Comparison of ENCODE assay signal across 15 mouse cellular contexts in the genomic region with DNA sequence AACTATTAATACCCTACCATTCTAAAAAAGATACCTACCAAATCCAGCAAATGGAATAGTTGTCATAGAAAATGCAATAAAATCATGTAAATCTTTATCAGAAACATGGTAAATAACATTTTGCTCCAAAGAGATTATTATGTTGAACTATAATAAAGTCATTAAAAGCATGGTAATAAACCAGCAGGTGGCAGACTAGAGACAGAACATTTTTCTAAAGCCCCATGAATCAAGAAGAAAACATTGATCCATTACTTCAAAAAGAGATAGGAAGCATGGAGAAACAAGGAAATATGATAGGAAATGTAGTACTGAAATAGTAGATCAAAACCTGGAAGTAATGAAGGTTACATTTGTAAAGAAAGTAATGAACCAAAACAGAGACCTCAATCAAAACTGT.
DNase-seq lines count a peak whose midpoint lies in the region; ATAC-seq and TF ChIP-seq lines count a peak whose summit lies in the region.
"Had no signal": no experiment of that assay in that cellular context is flagged by ENCODE, and none has a peak within 500 bp of the region (broad histone marks: within the 10 kb centered on the region; RNA-seq: fewer than 3 reads in every experiment).

No protein-coding gene starts in this region.

- H3K27me3 ChIP-seq in forebrain, postnatal 0 days (ENCODE audit: insufficient read depth, low read length), result no peaks in the 10 kb centered on the region
- H3K27me3 ChIP-seq in forebrain, embryonic 12.5 days, result no peaks in the 10 kb centered on the region
- no peaks in the 10 kb centered on the region for H3K27me3 ChIP-seq in limb, embryonic 14.5 days (ENCODE audit: control insufficient read depth, insufficient read depth, low read length)
- H3K27me3 ChIP-seq in limb, embryonic 10.5 days (ENCODE audit: low read depth, poor library complexity, severe bottlenecking), result no peaks in the 10 kb centered on the region
- no peaks in the 10 kb centered on the region for H3K27me3 ChIP-seq in liver, embryonic 12.5 days (replicated peaks)
- no peaks in the 10 kb centered on the region for H3K27me3 ChIP-seq in neural tube, embryonic 15.5 days (replicated peaks)
- H3K27me3 ChIP-seq: heart, embryonic 15.5 days had no signal

- no peak overlapping the region for H3K9ac ChIP-seq in forebrain, postnatal 0 days
- H3K9ac ChIP-seq in forebrain, embryonic 12.5 days, result no peak overlapping the region
- H3K9ac ChIP-seq in limb, embryonic 14.5 days (ENCODE audit: low read depth, low read length, severe bottlenecking), result no peak overlapping the region
- H3K9ac ChIP-seq in liver, embryonic 12.5 days, result no peak overlapping the region
- no peak overlapping the region for H3K9ac ChIP-seq in neural tube, embryonic 15.5 days (replicated peaks)
- H3K9ac ChIP-seq: heart, embryonic 15.5 days had no signal

- no peak for DNase-seq in forebrain, postnatal 0 days
- peak; percentile 17 for DNase-seq in limb, embryonic 14.5 days (ENCODE audit: low spot score)
- DNase-seq in limb, embryonic 10.5 days (ENCODE audit: low spot score), result no peak
- DNase-seq in MEL-GATA-1-ER (ENCODE audit: extremely low read depth, low read depth), result peak; percentile 3
- peak; percentile 2 for DNase-seq in fibroblast of lung, adult 2 months (ENCODE audit: low read depth)
- DNase-seq: adrenal gland, adult 2 months; cerebellum, postnatal 25 days; right cerebral cortex, postnatal 25 days; thymus, adult 2 months had no signal

- H3K9me3 ChIP-seq in forebrain, postnatal 0 days (ENCODE audit: low read length), result no peaks in the 10 kb centered on the region
- no peaks in the 10 kb centered on the region for H3K9me3 ChIP-seq in forebrain, embryonic 12.5 days
- no peaks in the 10 kb centered on the region for H3K9me3 ChIP-seq in limb, embryonic 14.5 days (ENCODE audit: control insufficient read depth, low read length)
- no peaks in the 10 kb centered on the region for H3K9me3 ChIP-seq in limb, embryonic 10.5 days (replicated peaks)
- H3K9me3 ChIP-seq in liver, embryonic 12.5 days (replicated peaks), result no peaks in the 10 kb centered on the region
- no peaks in the 10 kb centered on the region for H3K9me3 ChIP-seq in neural tube, embryonic 15.5 days (replicated peaks)
- H3K9me3 ChIP-seq: heart, embryonic 15.5 days had no signal

- H3K4me2 ChIP-seq in forebrain, postnatal 0 days (ENCODE audit: low read depth), result no peak overlapping the region
- H3K4me2 ChIP-seq in forebrain, embryonic 12.5 days, result no peak overlapping the region
- no peak overlapping the region for H3K4me2 ChIP-seq in limb, embryonic 14.5 days (replicated peaks; ENCODE audit: low read depth, low read length, severe bottlenecking)
- H3K4me2 ChIP-seq in liver, embryonic 12.5 days, result no peak overlapping the region
- no peak overlapping the region for H3K4me2 ChIP-seq in neural tube, embryonic 15.5 days
- H3K4me2 ChIP-seq: heart, embryonic 15.5 days had no signal

- peak; percentile 20 for TF ChIP-seq CTCF in forebrain, postnatal 0 days (IDR thresholded peaks at IDR 0.05; ENCODE audit: low read depth)

- H3K4me3 ChIP-seq in forebrain, postnatal 0 days (ENCODE audit: low read depth, low read length), result no peak overlapping the region
- H3K4me3 ChIP-seq in forebrain, embryonic 12.5 days (replicated peaks), result no peak overlapping the region
- H3K4me3 ChIP-seq in limb, embryonic 14.5 days (replicated peaks; ENCODE audit: low read length), result no peak overlapping the region
- no peak overlapping the region for H3K4me3 ChIP-seq in limb, embryonic 10.5 days
- no peak overlapping the region for H3K4me3 ChIP-seq in liver, embryonic 12.5 days
- H3K4me3 ChIP-seq in neural tube, embryonic 15.5 days (replicated peaks), result no peak overlapping the region
- H3K4me3 ChIP-seq: erythroblast, embryonic 14.5 days; heart, embryonic 15.5 days had no signal

- no peak for ATAC-seq in forebrain, postnatal 0 days
- no peak for ATAC-seq in forebrain, embryonic 12.5 days (ENCODE audit: low FRiP score)
- no peak for ATAC-seq in limb, embryonic 14.5 days (ENCODE audit: low FRiP score, low read depth)
- no peak for ATAC-seq in liver, embryonic 12.5 days
- ATAC-seq in neural tube, embryonic 15.5 days (ENCODE audit: low FRiP score), result no peak
- ATAC-seq: hindbrain, embryonic 16.5 days had no signal

- H3K27ac ChIP-seq in forebrain, postnatal 0 days (ENCODE audit: low read depth, low read length), result no peak overlapping the region
- H3K27ac ChIP-seq in forebrain, embryonic 12.5 days, result no peak overlapping the region
- H3K27ac ChIP-seq in limb, embryonic 14.5 days (replicated peaks; ENCODE audit: low read depth, low read length), result no peak overlapping the region
- H3K27ac ChIP-seq in limb, embryonic 10.5 days, result no peak overlapping the region
- H3K27ac ChIP-seq in liver, embryonic 12.5 days, result no peak overlapping the region
- H3K27ac ChIP-seq in neural tube, embryonic 15.5 days (replicated peaks), result no peak overlapping the region
- H3K27ac ChIP-seq: heart, embryonic 15.5 days had no signal

- no peak for TF ChIP-seq POLR2A in limb, embryonic 14.5 days (IDR thresholded peaks at IDR 0.05; ENCODE audit: borderline replicate concordance, extremely low read depth, insufficient read depth, insufficient read length)

- no peaks in the 10 kb centered on the region for H3K36me3 ChIP-seq in forebrain, postnatal 0 days (ENCODE audit: insufficient read depth)
- H3K36me3 ChIP-seq in forebrain, embryonic 12.5 days (replicated peaks), result no peaks in the 10 kb centered on the region
- no peaks in the 10 kb centered on the region for H3K36me3 ChIP-seq in limb, embryonic 14.5 days (ENCODE audit: control insufficient read depth, insufficient read depth, low read length)
- no peaks in the 10 kb centered on the region for H3K36me3 ChIP-seq in limb, embryonic 10.5 days
- H3K36me3 ChIP-seq in liver, embryonic 12.5 days, result no peaks in the 10 kb centered on the region
- H3K36me3 ChIP-seq in neural tube, embryonic 15.5 days, result no peaks in the 10 kb centered on the region
- H3K36me3 ChIP-seq: heart, embryonic 15.5 days had no signal

- no peaks in the 10 kb centered on the region for H3K4me1 ChIP-seq in forebrain, postnatal 0 days (ENCODE audit: insufficient read depth)
- no peaks in the 10 kb centered on the region for H3K4me1 ChIP-seq in forebrain, embryonic 12.5 days
- H3K4me1 ChIP-seq in limb, embryonic 14.5 days (ENCODE audit: control insufficient read depth, insufficient read depth, low read length), result no peaks in the 10 kb centered on the region
- no peaks in the 10 kb centered on the region for H3K4me1 ChIP-seq in limb, embryonic 10.5 days
- H3K4me1 ChIP-seq in liver, embryonic 12.5 days, result no peaks in the 10 kb centered on the region
- H3K4me1 ChIP-seq in neural tube, embryonic 15.5 days, result no peaks in the 10 kb centered on the region
- H3K4me1 ChIP-seq: heart, embryonic 15.5 days had no signal

Comparison
In these comparisons a context has a peak if more than half of its experiments do, and no peak if none do; other contexts are left out.
1. DNase-seq: peak in limb, embryonic 14.5 days (single experiment), MEL-GATA-1-ER (single experiment) and fibroblast of lung, adult 2 months (single experiment); none in forebrain, postnatal 0 days (single experiment) and limb, embryonic 10.5 days (single experiment).